Mouse (Mus musculus) urinary bladder, postnatal 4 days (tissue): ENCODE data around the gene Evi5.

Source experiments
- DNase-seq, 2 experiments: peaks; one replicate each; pipeline ENCODE4 v3.0.0; 2021 to 2022; ENCODE audit warnings: low spot score in 2 of 2

The Evi5 gene

DNA sequence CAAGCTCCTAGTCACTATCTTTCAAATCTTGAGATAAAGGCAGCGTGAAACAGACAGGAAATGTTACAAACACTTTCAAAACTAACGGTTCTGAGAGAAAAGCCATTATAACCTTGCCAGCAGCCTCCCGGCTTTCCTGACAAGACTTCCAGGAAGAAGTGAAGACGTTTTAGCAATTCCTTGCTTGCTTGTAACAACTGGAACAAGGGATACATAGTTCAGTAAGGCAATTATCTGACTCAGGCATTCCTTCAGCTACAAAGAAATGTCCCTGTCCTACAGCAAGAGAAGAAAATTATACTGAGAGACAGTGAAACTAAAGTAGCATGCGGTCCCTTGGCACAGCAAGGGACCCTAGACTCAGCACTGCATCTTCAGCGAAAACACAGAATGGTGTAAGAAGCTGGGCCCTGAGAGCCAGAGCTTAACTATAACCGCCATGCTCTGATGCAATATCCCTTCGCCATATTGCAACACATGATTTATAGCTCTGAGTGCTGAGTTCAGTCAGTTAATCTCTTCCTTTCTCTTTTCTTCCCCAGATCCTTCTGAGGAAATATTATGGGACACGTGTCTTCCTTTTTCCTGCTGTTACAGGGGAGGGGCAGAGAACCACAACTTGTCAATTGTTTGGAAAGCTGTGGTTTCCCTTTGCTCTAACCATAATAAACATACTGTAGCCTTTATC lies 125.5 kb downstream of the Evi5 start:
- no peak for DNase-seq

DNA sequence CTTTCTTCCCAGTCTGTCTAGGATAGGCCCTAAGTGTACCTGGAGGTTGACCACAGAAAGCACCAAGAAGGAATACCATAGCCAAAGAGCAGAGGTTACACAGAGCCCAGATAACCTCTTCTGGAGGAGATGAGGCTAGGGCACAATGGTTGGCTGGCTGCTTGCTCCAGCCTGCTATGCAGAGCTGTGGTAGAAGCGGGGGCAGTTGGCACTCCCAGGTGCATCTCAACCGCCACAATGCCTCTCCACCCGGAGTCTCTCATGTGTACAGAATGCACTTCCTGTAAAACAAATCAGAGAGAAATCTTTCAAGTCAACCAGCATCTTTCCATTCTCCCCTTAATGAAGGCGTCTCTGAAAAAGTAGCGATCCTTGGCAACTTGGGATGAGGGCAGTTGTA lies 135.9 kb downstream of the Evi5 start:
- no peak for DNase-seq

DNA sequence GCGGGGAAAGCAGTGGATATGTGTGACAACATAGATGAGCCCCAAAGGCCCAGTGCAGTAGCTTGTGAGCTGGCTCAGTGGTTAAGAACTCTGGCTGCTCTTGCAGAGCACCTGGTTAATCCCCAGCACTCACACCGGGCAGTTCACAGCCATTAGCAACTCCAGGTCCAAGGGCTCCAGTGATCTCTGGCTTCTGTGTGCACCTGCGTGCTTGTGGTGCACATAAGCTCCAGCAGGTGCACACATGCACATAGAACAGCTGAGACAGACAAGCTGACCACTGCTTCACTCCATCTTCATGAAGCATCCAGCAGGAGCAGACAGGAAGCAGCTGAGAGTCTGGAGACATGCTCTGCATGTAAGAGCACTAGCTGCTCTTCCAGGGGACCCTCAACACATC lies 136.6 kb downstream of the Evi5 start:
- DNase-seq = no peak

DNA sequence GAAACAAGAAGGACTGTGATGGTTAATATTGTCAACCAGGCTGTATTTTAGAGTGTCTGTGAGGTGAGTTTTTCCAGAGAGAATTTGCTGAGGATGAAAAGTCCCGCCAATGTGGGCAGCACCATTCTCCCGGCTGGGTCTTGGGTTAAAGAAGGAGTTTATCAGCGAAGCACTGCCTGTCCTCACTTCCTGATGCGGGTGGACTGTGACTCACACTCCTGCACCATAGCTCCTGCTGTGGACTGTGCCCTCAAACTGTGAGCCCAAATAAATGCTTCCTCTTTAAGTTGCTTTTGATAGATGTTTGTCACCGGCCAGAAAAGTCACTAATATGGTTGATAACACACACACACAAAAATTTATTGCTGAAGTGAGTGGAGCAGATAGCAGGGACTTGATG lies 138.7 kb downstream of the Evi5 start:
- DNase-seq = no peak

GRCm38 (mm10) chr5:107731844-107732243 lies 143.1 kb downstream of the Evi5 start:
- no peak for DNase-seq

DNA sequence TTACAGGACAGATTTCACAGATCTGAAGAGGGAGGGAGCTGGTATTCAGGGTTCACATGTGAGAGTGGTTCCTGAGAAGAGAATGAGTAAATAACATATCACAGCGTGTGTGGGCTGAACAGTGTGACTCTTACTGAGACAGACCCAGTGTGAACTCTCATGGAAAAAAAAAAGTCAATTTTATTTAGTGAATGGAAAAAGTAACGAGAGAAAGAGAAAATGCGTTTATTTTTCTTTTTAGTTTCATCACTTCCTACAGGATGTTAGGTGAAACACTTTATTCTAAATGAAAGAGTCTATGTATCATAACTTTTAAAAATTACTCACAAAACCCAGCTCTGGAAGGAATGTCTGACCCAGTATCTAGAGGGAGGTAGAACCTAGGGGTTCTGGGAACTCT lies 143.5 kb downstream of the Evi5 start:
- DNase-seq = no peak

GRCm38 (mm10) chr5:107727007-107727402 lies 147.9 kb downstream of the Evi5 start:
- no peak for DNase-seq

DNA sequence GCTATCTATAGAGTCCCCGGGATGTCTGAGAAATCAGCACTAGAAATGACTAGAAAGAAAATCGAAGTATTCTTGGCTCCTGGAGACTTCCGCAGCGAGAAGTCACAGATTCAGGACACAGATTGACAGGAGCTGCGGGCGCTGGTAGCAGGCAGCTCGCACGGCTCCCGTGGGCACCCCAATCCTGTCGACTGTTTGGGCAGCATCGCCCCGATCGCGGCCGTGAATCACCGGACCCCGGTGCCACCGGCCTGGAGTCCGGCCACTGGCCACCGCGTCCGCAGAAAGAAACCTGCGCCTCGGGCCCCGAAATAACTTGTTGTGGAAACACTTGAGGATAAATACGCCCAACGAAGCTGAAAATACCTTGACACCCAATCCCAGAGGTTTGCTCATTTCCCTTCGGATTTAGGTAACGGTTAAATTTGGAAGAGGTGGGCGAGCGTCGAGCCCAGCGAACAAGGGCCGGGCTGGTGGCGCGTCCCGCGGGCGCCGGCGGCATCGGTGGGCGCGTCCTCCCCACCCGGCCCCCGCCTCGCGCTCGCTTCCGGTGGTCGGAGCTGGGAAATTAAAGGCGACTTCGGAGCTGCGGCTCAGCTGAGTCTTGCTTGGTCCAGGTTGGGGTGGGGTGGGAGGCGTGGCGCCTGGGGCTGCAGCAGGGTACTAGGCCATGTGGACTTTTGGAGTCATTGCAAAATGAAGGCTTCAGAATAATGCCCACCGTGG lies 148.5 kb downstream of the Evi5 start:
- no peak for DNase-seq

- no peak for DNase-seq
Observed at GRCm38 (mm10) chr5:107725435-107726261, 149.3 kb downstream of the Evi5 start, which contains the start of gene Gfi1. Gene Gfi1, minus strand, starts transcription at chr5:107726036.

- no peak for DNase-seq
Observed at GRCm38 (mm10) chr5:107724661-107725434, 150.1 kb downstream of the Evi5 start.

- DNase-seq = no peak
Observed at GRCm38 (mm10) chr5:107723541-107724511, 151.1 kb downstream of the Evi5 start.

DNA sequence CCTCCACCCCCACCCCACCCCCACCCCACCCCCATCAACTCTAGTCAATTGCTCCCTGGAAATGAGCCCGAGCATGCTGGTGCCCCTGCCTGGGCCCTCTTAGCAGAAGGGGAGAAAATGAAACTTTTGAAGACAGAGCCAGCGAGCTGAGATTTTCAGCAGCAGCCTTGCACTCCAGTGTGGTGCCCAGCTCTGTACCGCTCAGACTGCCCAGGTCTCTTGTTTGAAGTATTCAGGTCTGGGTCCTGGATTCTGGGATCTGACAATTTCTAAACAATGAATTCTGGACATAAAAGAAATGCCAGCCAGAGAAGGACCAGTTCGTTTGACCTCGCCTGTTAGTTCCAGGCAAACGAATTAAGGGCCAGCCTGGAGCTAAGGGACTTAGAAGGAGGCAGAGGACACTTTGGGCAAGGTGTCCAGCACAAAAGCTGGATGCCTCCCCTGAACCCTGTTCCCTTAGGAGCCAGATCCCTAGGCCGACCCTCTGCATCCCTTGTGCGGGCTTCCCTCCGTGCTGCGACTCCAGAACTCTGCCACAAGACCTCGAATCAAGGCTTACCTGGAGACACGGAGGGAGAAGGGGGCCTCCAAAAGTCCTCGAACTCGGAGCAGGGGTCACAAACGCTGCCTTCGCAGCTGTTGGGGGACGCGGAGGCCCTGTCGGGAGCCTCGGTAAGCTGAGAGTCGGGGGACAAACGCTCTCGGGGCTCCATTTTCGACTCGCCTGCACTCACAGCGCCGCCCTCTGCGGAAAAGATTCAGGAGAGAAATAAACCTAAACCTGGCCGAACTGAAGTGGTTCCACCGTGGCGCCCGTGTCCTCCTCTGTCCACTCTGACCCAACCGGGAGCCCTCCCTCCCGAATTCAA lies 152.0 kb downstream of the Evi5 start:
- DNase-seq = no peak

DNA sequence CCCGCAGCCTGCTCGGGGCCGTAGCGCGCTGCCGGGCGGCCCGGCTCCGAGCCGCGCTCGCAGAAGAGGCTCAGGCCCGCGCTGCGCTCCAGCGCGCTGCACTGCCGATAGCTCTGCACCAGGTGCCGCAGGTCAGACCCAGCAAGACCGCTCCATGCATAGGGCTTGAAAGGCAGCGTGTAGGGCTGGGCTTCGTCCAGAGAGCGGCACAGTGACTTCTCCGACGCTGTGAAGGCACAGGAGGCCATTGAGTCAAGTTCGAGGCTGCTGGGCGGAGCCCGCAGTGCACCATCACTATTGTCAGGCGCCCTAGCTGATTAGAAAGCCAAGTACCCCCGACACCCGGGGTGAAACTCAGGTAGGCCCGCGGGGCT lies 153.3 kb downstream of the Evi5 start:
- DNase-seq = no peak

DNA sequence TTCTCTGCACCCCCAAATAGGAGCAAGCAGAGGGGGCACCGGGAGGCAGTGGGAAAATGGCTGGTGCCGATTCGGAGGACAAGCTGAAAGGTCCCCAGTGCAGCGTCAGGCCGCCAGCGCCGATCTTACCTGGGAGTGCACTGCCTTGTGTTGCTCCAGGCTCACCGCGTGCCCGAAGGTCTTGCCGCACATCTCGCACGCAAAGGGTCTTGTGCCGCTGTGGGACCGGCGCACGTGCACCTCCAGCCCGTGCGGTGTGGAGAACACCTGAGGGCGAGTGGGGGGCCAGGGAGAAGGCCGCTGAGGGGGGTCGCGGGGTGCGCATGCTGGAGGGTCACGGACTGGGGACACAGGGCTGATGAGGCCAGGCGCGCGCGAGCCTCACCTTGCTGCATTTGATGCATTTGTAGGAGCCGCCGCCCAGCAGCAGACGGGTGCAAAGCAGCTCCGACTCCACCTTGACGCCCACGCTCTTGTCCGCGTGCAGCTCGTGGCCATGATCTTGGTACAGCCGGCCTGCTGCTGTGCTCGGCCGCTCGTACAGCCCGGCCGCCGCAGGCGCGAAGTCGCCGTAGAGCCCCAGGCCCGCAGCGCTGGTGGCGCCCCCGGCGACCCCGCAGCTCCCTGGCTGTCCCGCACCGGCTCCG lies 153.8 kb downstream of the Evi5 start:
- DNase-seq = no peak

- DNase-seq = no peak
Observed at GRCm38 (mm10) chr5:107720511-107720910, 154.4 kb downstream of the Evi5 start.

DNA sequence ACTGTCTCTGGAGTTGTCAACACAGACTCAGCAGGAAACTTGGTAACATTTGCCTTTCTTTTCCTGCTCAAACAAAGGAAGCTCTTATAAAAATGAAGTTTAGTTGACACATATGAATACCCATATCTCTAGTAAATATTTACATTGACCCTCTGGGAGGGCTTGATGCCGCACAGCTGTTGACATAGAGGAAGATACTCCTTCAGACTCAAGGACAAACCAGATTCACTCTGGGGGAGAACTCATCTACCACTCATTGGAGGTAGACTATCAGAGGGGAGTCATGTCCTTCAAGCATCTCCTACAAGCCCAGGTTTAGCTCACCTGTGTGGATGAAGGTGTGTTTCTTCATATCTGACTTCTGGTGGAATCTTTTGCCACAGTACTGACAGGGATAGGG lies 155.1 kb downstream of the Evi5 start:
- no peak for DNase-seq

DNA sequence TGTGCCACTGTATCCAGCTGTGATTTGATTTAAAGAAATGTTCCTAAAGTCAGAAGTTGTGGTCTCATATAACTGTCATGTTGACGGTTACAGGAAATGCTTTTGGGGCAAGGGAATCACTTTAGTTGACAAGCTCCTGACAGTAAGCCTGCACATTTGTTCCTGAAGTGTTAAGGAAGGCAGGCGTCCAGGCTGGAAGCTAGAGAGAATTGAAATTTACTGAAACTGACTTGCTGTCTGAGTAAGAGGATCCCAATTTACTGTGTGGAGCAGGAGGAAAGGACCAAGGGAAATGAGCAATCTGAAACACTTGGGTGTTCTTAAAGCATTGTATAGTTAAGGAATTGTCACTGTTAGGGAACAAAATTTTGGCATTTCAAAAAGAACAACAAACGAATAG lies 155.7 kb downstream of the Evi5 start:
- no peak for DNase-seq

DNA sequence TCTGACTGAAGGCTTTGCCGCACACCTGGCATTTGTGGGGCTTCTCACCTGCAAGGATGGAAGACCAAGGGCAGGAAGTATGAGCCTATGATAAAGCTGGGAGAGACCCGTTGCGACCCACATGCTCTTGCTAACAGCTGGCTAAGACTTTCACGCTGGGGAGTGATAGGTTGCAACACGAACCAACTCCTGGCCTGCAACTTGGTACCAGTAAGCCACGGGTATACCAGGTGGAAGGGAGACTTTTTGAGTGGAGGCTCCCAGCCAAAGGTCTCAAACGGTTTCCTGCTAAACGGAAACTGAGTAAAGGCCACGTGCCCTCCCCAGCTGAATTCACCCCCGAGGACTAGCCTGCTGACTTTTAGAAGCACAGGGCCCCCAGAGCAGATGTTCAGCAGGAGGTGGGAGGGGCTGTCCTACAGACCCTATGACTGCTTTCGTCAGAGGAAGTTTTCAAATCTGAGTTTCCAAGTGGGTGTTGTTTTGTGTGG lies 157.0 kb downstream of the Evi5 start:
- no peak for DNase-seq

DNA sequence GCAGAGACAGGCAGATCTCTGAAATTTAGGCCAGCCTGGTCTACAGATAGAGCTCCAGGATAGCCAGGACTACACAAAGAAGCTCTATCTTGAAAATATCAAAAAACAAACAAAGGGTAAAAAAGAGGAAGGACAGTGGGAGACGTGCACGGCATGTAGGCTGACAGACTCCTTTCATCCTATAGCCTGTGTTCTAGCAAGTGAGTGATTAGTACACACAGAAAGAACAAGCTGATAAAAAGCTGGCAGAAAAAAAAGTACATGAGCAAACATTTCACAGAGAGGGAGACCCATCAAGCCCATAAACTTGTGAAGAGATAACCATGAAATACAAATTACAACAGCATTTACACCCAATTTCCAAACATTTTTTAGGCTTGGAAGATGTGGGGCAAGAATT lies 163.2 kb downstream of the Evi5 start:
- DNase-seq = no peak
